Mouse (Mus musculus) brain, adult 2 months (tissue): ENCODE results near the gene Gm10377.
"Not testable (repeated sequence)": the region's sequence is repeated elsewhere in the genome, so short reads cannot be mapped to it uniquely, and the experiment has no call there.

Experiments
- DNase-seq: peaks from one replicate; pipeline ENCODE4 v3.0.0; 2011; ENCODE audit warnings: low read depth, low spot score

Gm10377 gene

DNA sequence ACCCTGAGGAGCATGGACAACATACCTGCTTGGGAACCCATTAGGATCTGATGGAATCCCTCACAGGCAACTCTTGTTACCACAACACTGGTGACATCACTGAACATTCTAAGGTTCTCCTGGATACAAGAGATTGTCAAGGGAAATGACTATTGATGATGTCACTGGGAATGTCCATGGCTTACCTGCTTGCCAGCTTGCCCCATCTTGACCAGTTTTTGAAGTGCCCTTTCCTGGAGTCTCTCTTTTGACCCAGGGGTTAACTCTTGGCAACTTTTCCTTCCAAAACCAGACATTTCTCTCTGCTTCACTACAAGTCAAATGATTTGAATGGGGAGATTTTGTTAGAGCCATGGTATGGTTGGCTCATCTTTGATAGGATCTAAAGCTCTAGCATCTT, at the start of gene Gm10377:
Gm10377 (minus strand) TSS at position 101 of the 400 bp plus-strand sequence.
- DNase-seq, result not testable (repeated sequence)

DNA sequence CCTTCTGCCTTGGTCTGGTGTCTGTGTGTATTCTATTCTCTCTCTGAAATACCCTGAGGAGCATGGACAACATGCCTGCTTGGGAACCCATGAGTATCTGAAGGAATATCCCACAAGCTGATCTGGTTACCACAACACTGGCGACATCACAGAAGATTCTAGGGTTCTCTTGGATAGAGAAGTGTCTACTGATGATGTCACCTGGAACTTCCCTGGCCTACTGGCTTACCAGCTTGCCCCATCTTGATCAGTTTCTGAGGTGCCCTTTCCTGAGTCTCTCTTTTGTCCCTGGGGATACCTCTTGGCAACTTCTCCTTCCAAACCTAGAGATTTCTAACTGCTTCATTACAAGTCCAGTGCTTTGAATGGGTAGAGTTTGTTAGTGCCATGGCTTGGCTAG, 29.1 kb downstream of the Gm10377 start, which contains the start of gene Gm3015:
Gm3015 (minus strand) TSS at position 101 of the 400 bp plus-strand sequence.
- DNase-seq, result not testable (repeated sequence)
